Mouse (Mus musculus) heart, postnatal 36 days (tissue): ENCODE measurements around the gene Tgfb1. TPM values are rescaled to one million over a fixed set of nuclear protein-coding genes. Genes with fewer than 3 reads are reported as not detected.

ENCODE experiments used
- DNase-seq, 2 experiments: peaks; one replicate each; pipeline ENCODE4 v3.0.0; 2021 to 2022
- intact Hi-C: fragments of 180-260 bp; cut with DNase I; formaldehyde crosslinking; loops from one replicate; pipeline ENCODE4 v1.15.1; 2025
- total RNA-seq, 2 experiments: library from RNA; stranded (reverse); gene quantifications; 2 replicates each; pipeline ENCODE4 v1.2.3; 2021

Gene Tgfb1
- total RNA-seq, 2 experiments from 2014 or later, result 23.8 to 27.0 TPM

GRCm38 (mm10) chr7:25725886-25726285 is 39.1 kb downstream of the Tgfb1 start:
- intact Hi-C loops, result no loop called here

GRCm38 (mm10) chr7:25727800-25728199 is 41.0 kb downstream of the Tgfb1 start:
- DNase-seq, result no peak
- intact Hi-C loops, result no loop called here

More at GRCm38 (mm10) chr7:25725886-25726285, 39.1 kb downstream of the Tgfb1 start:
- no peak for DNase-seq

GRCm38 (mm10) chr7:25729396-25729795 is 42.6 kb downstream of the Tgfb1 start:
- intact Hi-C loops, result no loop called here
- no peak for DNase-seq

- intact Hi-C loops, result no loop called here
- peak; percentile 55 to 69 for DNase-seq
These were observed 43.1 kb downstream of the Tgfb1 start for GRCm38 (mm10) chr7:25729862-25730261.

- DNase-seq, result no peak
- intact Hi-C loops, result no loop called here
These were observed 44.7 kb downstream of the Tgfb1 start for GRCm38 (mm10) chr7:25731294-25732055.

GRCm38 (mm10) chr7:25734991-25735390 is 48.2 kb downstream of the Tgfb1 start:
- intact Hi-C loops, result no loop called here
- DNase-seq, result no peak

GRCm38 (mm10) chr7:25736920-25737319 is 50.1 kb downstream of the Tgfb1 start:
- no peak for DNase-seq
- intact Hi-C loops, result no loop called here

GRCm38 (mm10) chr7:25738277-25738676 is 51.5 kb downstream of the Tgfb1 start:
- intact Hi-C loops, result no loop called here
- DNase-seq, result no peak

GRCm38 (mm10) chr7:25746844-25747243 is 60.0 kb downstream of the Tgfb1 start:
- DNase-seq, result no peak
- intact Hi-C loops, result no loop called here

- intact Hi-C loops, result loop anchor here (2.0 kb wide), 1 partner anchor 32 kb away; no protein-coding TSS in a partner anchor
- no peak for DNase-seq
These were observed 66.3 kb downstream of the Tgfb1 start for GRCm38 (mm10) chr7:25753076-25753475.

GRCm38 (mm10) chr7:25753643-25754438 is 67.0 kb downstream of the Tgfb1 start:
- no peak for DNase-seq
- intact Hi-C loops, result loop anchor here (2.0 kb wide), 1 partner anchor 33 kb away; no protein-coding TSS in a partner anchor

- intact Hi-C loops, result no loop called here
These were observed 67.6 kb downstream of the Tgfb1 start for GRCm38 (mm10) chr7:25754439-25754737.

More at GRCm38 (mm10) chr7:25754439-25754737, 67.6 kb downstream of the Tgfb1 start:
- no peak for DNase-seq

Other genes with a start within 250 kb of the Tgfb1 start
- 10 to 100 TPM; 12.0 to 15.8 TPM for gene Ceacam1, start 209.4 kb upstream of the Tgfb1 start, total RNA-seq
- gene Ceacam2, start 147.1 kb upstream of the Tgfb1 start, total RNA-seq, result 1 to 10 TPM; 1.4 to 2.1 TPM
- gene Erich4, start 71.1 kb upstream of the Tgfb1 start, total RNA-seq, result under 1 TPM; 0.30 to 0.56 TPM
- gene Dmac2, start 67.6 kb upstream of the Tgfb1 start, total RNA-seq, result 10 to 100 TPM; 55.2 to 59.1 TPM
- 1 to 10 TPM; 2.6 to 4.6 TPM for gene B3gnt8, start 60.3 kb upstream of the Tgfb1 start, total RNA-seq
- gene Bckdha, start 28.0 kb upstream of the Tgfb1 start, total RNA-seq, result 100 to 1,000 TPM; 237 to 254 TPM
- 10 to 100 TPM; 16.0 to 18.9 TPM for gene Exosc5, start 27.8 kb upstream of the Tgfb1 start, total RNA-seq
- gene Tmem91, start 11.8 kb upstream of the Tgfb1 start, total RNA-seq, result not detected
- 10 to 100 TPM; 10.2 to 10.8 TPM for gene B9d2, start 6.2 kb upstream of the Tgfb1 start, total RNA-seq
- gene Ccdc97, start 32.1 kb downstream of the Tgfb1 start, total RNA-seq, result 10 to 100 TPM; 55.0 to 55.8 TPM
- 10 to 100 TPM; 78.4 to 82.7 TPM for gene Hnrnpul1, start 67.8 kb downstream of the Tgfb1 start, total RNA-seq
- 10 to 100 TPM; 81.0 to 94.8 TPM for gene Axl, start 101.7 kb downstream of the Tgfb1 start, total RNA-seq
- gene Cyp2s1, start 129.9 kb downstream of the Tgfb1 start, total RNA-seq, result 10 to 100 TPM in 1 of 2 experiments, 1 to 10 TPM in 1; 4.4 to 10.1 TPM
- 1 to 10 TPM; 1.3 to 2.0 TPM for gene Cyp2b10, start 210.6 kb downstream of the Tgfb1 start, total RNA-seq